Mouse (Mus musculus) erythroblast, embryonic 14.5 days (primary cell): Measurements from ENCODE around the gene Klf1. TPM values are rescaled to one million over a fixed set of nuclear protein-coding genes. Genes with fewer than 3 reads are reported as not detected.

ENCODE experiments used
- H3K27me3 ChIP-seq: 2 replicates; pipeline ENCODE4 v1.6.1; 2012; ENCODE audit warnings: inconsistent platforms; ENCODE audit not compliant: control insufficient read depth
- H3K36me3 ChIP-seq: 2 replicates; pipeline ENCODE4 v1.6.1; 2012; ENCODE audit warnings: mild to moderate bottlenecking, inconsistent platforms; ENCODE audit not compliant: control insufficient read depth
- H3K4me1 ChIP-seq: 2 replicates; pipeline ENCODE4 v1.6.1; 2012; ENCODE audit warnings: inconsistent platforms; ENCODE audit not compliant: control insufficient read depth
- H3K4me3 ChIP-seq: replicated peaks from 2 replicates; pipeline ENCODE3; 2012; ENCODE audit warnings: moderate library complexity, mild to moderate bottlenecking, inconsistent platforms
- H3K9me3 ChIP-seq: 2 replicates; pipeline ENCODE4 v1.6.1; 2012; ENCODE audit warnings: low read length, inconsistent platforms, mixed read lengths; ENCODE audit not compliant: control insufficient read depth
- GATA1 ChIP-seq: IDR thresholded peaks from 2 replicates; pipeline ENCODE4 v1.6.1; 2012; ENCODE audit warnings: low read length, inconsistent platforms, mixed read lengths
- TAL1 ChIP-seq: IDR thresholded peaks from 3 replicates; pipeline ENCODE4 v1.6.1; 2012; ENCODE audit warnings: low read length, inconsistent platforms, mixed read lengths
- polyA plus RNA-seq: library from polyadenylated mRNA; stranded (reverse); fragments of >175 nt; gene quantifications from 2 replicates; pipeline ENCODE4 v1.2.3, GENCODE M21; 2012

Klf1 gene
- polyA plus RNA-seq, 1 experiment = 362 TPM

DNA sequence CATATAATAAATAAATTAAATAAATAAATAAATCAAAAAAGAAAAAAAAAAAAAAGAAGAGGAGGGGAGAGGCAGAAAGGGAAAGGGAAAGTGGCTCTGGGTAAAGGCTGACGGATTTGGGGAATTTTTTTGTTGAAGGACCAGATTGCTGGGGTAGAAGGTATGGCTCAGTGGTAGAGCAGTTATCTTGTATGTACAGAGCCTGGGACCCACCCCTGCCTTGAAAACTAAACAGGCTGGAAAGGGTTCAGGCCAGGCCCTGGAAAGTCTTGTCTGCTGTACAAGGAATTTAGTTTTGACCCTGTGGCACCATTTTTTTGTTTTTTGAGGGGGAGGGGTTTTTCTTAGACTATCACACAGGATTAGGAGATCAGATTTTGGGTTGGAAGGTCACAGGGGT is 22.8 kb upstream of the Klf1 start:
- Histone ChIP-seq H3K4me1 (peaks cover 36% of the 10 kb centered on the region), H3K27me3 (no peaks in the 10 kb centered on the region), H3K9me3 (no peaks in the 10 kb centered on the region), H3K4me3 (no peak overlapping the region), H3K36me3 (peaks cover 63% of the 10 kb centered on the region)
- TF ChIP-seq TAL1 (no peak), GATA1 (no peak)

DNA sequence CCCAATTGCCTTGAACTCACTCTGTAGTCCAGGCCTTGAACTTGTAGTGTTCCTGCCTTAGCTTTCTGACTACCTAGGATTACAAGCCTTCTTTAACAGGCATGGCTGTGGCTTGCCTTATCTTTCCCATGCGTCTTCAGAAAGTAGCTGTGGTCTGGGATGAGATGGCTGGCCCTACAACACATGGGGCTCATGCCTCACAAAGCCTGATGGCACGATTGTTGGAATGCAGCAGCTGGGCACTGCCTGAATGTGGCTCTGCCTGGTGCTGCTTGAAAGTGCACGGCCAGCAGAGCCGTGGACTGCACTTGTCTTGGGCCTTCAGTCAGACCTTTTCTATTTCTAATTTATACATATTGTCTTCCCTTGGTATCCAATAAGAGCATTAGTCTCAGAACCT is 17.0 kb upstream of the Klf1 start:
- H3K9me3 ChIP-seq = no peaks in the 10 kb centered on the region
- no peaks in the 10 kb centered on the region for H3K27me3 ChIP-seq
- H3K4me3 ChIP-seq = no peak overlapping the region
- peaks cover 86% of the 10 kb centered on the region for H3K36me3 ChIP-seq
- TF ChIP-seq GATA1 = no peak
- no peak for TF ChIP-seq TAL1
- peaks cover 23% of the 10 kb centered on the region for H3K4me1 ChIP-seq

DNA sequence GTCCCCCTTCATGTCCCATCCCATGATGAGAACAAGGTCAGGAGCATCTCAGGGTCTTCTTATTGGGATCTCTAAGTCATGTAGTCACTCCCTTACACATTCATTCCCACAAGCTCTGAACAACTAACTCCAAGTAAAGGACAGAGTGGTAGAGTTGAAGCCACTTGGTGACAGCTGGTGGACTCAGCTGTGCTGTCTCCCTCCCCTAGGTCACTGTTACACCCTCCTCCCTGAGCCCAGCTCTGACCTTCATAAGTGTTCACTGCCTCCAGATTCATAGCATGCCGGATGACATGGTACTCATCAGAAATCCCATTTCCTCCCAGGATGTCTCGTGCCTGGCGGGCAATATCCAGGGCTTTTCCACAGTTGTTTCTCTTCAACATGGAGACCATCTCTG is 13.4 kb upstream of the Klf1 start:
- TF ChIP-seq GATA1 (no peak), TAL1 (no peak)
- H3K4me3 ChIP-seq = no peak overlapping the region
- no peaks in the 10 kb centered on the region for H3K9me3 ChIP-seq
- H3K36me3 ChIP-seq = peaks cover 89% of the 10 kb centered on the region
- peaks cover 50% of the 10 kb centered on the region for H3K4me1 ChIP-seq
- H3K27me3 ChIP-seq = no peaks in the 10 kb centered on the region

DNA sequence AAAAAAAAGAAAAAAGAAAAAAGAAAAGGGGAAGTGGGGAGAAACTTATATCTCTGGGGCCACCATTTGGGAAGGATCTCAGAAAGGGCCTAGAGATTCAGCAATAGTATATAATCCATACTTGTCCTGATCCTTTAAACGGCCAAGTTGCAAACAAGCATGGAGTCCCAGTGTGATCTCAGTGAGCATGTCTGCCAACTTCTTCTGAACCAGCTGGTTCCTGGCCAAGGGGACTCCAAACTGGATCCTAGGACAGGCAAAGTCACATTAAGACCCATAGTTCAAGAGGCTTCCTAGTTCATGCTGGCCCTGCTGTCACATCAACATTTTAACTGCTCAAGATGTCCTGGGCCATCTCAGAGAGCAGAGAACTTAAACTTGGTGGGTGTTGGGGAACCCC is 12.6 kb upstream of the Klf1 start:
- TF ChIP-seq GATA1 (no peak), TAL1 (no peak)
- Histone ChIP-seq H3K27me3 (no peaks in the 10 kb centered on the region), H3K4me1 (peaks cover 58% of the 10 kb centered on the region), H3K36me3 (peaks cover 82% of the 10 kb centered on the region), H3K9me3 (no peaks in the 10 kb centered on the region), H3K4me3 (no peak overlapping the region)

DNA sequence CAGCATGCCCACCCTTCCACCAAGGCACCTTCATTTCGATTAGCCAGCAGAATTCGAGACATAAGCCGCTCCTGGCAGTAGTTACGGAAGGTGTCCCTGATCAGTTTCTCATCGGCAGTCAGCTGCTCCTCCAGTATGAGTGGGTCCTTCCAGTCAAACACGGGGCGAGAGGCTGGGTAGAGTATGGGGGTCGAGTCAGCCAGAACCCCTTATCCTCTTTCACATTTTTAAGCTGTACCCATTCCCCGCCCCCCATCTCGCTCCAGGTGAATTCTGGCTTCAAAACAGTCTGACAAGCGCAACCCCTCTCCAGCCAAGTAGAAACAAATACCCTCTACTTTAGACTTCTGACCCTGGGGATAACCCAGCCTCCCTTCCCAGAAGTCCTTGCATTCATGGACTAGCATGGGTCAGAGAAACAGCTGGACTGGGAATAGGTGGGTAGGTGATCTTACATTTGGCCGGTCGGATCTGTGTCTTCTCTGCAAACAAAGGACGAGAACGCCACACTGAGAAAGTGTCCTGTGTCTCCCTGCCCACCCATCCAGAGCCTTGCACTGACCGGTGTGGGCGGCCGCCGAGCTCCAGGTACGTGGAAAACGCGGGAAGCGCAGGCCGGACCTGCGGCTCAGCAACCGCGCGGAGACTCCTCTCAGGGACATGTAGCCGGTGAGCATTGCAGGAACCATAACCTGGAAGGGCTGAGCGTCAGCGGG is 8.6 kb upstream of the Klf1 start:
- no peak for TF ChIP-seq TAL1
- 0 out of 2 replicates have a peak, but pooled peaks have one; percentile 26 for TF ChIP-seq GATA1
- peaks cover 61% of the 10 kb centered on the region for H3K36me3 ChIP-seq
- H3K27me3 ChIP-seq = no peaks in the 10 kb centered on the region
- peaks cover 74% of the 10 kb centered on the region for H3K4me1 ChIP-seq
- H3K9me3 ChIP-seq = no peaks in the 10 kb centered on the region
- H3K4me3 ChIP-seq = peak overlapping the region; percentile 99

DNA sequence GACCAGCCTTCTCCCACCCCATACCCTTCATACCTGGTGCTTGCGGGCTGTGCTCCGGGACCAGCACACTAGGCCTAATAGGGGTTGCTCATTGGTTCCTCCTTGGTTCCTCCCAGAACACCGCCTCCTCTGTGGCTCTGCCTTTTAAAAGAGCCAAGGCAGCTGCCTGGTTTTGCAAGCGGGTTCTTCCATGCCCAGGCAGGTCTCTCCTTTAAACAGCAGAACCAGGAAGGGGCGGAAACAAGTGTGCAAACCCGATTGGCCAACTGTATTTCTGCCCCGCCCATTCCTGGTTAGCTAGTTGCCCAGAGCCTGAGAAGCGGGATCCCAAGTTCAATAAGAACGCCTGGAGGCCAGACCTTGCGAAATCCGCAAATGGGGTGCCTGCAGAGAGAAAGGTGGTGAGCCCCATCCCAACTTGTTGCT is 8.0 kb upstream of the Klf1 start, which contains the start of gene Gcdh:
Gene Gcdh, minus strand, starts transcription at position 213 of the 426 bp plus-strand sequence.
- H3K36me3 ChIP-seq = peaks cover 59% of the 10 kb centered on the region
- no peaks in the 10 kb centered on the region for H3K9me3 ChIP-seq

DNA sequence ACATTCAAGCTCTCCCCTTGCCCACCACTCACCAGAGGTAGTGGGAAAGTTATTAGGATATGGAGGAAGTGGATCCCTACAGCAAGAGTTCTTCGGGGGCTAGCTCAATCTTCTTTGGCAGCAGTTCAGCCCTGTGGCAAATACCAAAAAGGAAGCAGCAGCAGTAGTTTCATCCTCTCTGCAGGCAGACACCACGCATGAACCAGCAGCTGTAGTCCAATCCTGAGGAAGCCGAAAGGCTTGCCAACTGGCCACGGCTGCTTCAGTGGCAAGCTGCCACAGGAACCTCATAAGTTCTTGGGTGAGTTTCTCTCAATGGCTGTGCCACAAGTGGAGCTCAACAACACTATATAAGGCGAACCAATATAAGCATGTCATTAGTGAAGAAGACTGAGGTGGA is 5.8 kb upstream of the Klf1 start:
- no peaks in the 10 kb centered on the region for H3K9me3 ChIP-seq
- no peaks in the 10 kb centered on the region for H3K27me3 ChIP-seq
- H3K4me1 ChIP-seq = peaks cover 89% of the 10 kb centered on the region
- H3K4me3 ChIP-seq = no peak overlapping the region
- peaks cover 56% of the 10 kb centered on the region for H3K36me3 ChIP-seq
- TF ChIP-seq TAL1 (no peak), GATA1 (no peak)

More for the DNA sequence above, 8.0 kb upstream of the Klf1 start, which contains the start of gene Gcdh:
- TF ChIP-seq TAL1 = no peak
- TF ChIP-seq GATA1 = no peak
- H3K27me3 ChIP-seq = no peaks in the 10 kb centered on the region
- H3K4me1 ChIP-seq = peaks cover 75% of the 10 kb centered on the region
- H3K4me3 ChIP-seq = peak within 1 kb of the TSS; percentile 99

DNA sequence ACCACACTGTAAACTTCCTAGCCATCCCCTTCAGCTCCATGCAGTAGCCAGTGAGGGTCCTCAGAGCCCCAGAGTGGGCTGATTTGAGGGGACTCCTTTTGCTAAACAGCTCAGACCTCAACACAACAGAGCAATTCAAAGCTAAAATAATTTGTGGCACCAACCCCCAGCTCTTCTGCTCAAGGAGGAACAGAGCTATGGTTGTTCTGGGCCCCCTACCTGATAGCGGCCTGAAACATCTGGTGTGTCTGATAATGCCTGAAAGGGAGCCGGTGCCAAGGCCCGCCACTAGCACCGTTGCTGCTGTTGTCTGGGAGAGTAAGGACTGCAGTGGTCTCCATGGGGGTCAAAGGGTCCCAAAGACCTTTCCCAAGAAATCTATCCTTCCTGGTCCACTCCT is 657 bp upstream of the Klf1 start:
- Histone ChIP-seq H3K4me3 (peak overlapping the region; percentile 74), H3K4me1 (peaks cover 76% of the 10 kb centered on the region), H3K36me3 (peaks cover 74% of the 10 kb centered on the region), H3K9me3 (no peaks in the 10 kb centered on the region), H3K27me3 (no peaks in the 10 kb centered on the region)
- TF ChIP-seq TAL1 = peak; percentile 91
- TF ChIP-seq GATA1 = peak; percentile 90

DNA sequence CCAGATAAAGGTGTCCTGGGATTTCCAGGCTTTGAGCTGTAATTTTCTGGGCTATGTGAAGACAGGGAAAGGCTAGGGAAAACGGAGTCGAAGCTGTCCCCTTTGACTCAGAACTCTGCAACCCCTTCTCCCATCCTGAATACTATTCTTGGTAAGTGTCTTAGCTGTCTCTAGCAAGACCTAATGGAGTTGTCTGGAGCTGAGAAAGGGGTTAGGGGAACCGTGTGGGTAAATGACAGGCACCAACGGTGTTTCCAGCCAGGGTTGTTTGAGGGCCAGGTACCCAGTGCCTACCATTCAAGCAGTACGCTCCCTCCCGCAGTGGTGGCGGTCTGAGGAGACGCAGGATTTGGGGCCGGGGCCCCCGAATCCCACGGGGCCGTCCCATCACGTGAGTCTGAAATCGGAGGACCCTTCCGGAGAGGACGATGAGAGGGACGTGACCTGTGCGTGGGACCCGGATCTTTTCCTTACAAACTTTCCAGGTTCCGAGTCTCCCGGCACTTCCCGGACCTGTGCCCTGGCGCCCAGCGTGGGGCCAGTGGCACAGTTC is 715 bp downstream of the Klf1 start:
- peak overlapping the region; percentile 74 for H3K4me3 ChIP-seq
- H3K36me3 ChIP-seq = peaks cover 76% of the 10 kb centered on the region
- H3K4me1 ChIP-seq = peaks cover 76% of the 10 kb centered on the region
- TF ChIP-seq GATA1 (no peak), TAL1 (no peak)
- no peaks in the 10 kb centered on the region for H3K9me3 ChIP-seq
- H3K27me3 ChIP-seq = no peaks in the 10 kb centered on the region
